Mouse (Mus musculus) cortical plate, adult 2 months (tissue): ENCODE results near the gene Cdk5r1.

Experiments used
- CTCF ChIP-seq: fragments of 200-500 bp; IDR thresholded peaks from 2 replicates; pipeline ENCODE4 v1.5.1; 2011; ENCODE audit warnings: mild to moderate bottlenecking, control low read depth, low read length; ENCODE audit not compliant: insufficient read depth; ENCODE audit errors: extremely low read depth
- POLR2A ChIP-seq: fragments of 200-500 bp; IDR thresholded peaks from 2 replicates; pipeline ENCODE4 v1.6.1; 2011; ENCODE audit warnings: mild to moderate bottlenecking, low read length, control low read depth; ENCODE audit not compliant: insufficient read depth; ENCODE audit errors: extremely low read depth

GRCm38 (mm10) chr11:80453198-80453597 lies 23.6 kb upstream of the Cdk5r1 start:
- TF ChIP-seq CTCF: no peak
- TF ChIP-seq POLR2A: no peak
